Mouse (Mus musculus) CH12.LX (cell line): ENCODE data around the gene Lrch4. TPM values are rescaled to one million over a fixed set of nuclear protein-coding genes. Genes with fewer than 3 reads are reported as not detected.
"Not testable (repeated sequence)": the region's sequence is repeated elsewhere in the genome, so short reads cannot be mapped to it uniquely, and the experiment has no call there.

Source experiments
- DNase-seq: peaks from one replicate; pipeline ENCODE4 v3.0.0-alpha.2; 2013; ENCODE audit errors: extremely low read depth
- H3K27ac ChIP-seq: 2 replicates; pipeline ENCODE4 v1.5.1; 2012; ENCODE audit warnings: low read depth, mild to moderate bottlenecking, control low read depth, moderate library complexity; ENCODE audit not compliant: insufficient read depth
- H3K27me3 ChIP-seq: replicated peaks from 2 replicates; pipeline ENCODE3; 2012; ENCODE audit warnings: inconsistent platforms
- H3K36me3 ChIP-seq, 2 experiments: replicated peaks in 1 of 2; 2 replicates each; pipeline versions ENCODE3 to v1.6.1; 2012; ENCODE audit warnings: inconsistent platforms in 1 of 2, low read length in 1 of 2, mild to moderate bottlenecking in 1 of 2, mixed read lengths in 1 of 2, moderate library complexity in 1 of 2; ENCODE audit not compliant: control insufficient read depth in 1 of 2, insufficient read depth in 1 of 2
- H3K4me1 ChIP-seq, 2 experiments: 2 replicates each; pipeline ENCODE4 v1.6.1; 2012; ENCODE audit warnings: inconsistent platforms in 1 of 2, moderate library complexity in 1 of 2; ENCODE audit not compliant: insufficient read depth in 2 of 2, control insufficient read depth in 1 of 2
- H3K4me2 ChIP-seq: 2 replicates; pipeline ENCODE4 v1.6.1; 2012; ENCODE audit warnings: low read depth, mild to moderate bottlenecking, control low read depth; ENCODE audit not compliant: poor library complexity, insufficient read depth, severe bottlenecking
- H3K4me3 ChIP-seq, 3 experiments: fragments of 150-350 bp in 1 of 3; sonication (generic) in 1 of 3; replicated peaks in 1 of 3; 2 replicates each; pipeline versions ENCODE3 to v1.5.1; 2011 to 2012; ENCODE audit warnings: low read depth in 2 of 3, low read length in 2 of 3, mild to moderate bottlenecking in 2 of 3, moderate library complexity in 2 of 3, control low read depth in 1 of 3, improper control_type of control experiment in 1 of 3, inconsistent platforms in 1 of 3, mixed read lengths in 1 of 3; ENCODE audit not compliant: poor library complexity in 1 of 3
- H3K79me2 ChIP-seq: replicated peaks from 2 replicates; pipeline ENCODE4 v1.6.1; 2012; ENCODE audit warnings: mild to moderate bottlenecking, moderate library complexity; ENCODE audit not compliant: control insufficient read depth, poor library complexity, insufficient read depth, severe bottlenecking; ENCODE audit errors: extremely low read depth
- H3K9ac ChIP-seq: 2 replicates; pipeline ENCODE4 v1.6.1; 2012; ENCODE audit warnings: low read depth, mild to moderate bottlenecking, control low read depth, moderate library complexity; ENCODE audit not compliant: insufficient read depth
- H3K9me3 ChIP-seq: replicated peaks from 2 replicates; pipeline ENCODE3; 2012; ENCODE audit warnings: low read length, inconsistent platforms, mixed read lengths
- CHD1 ChIP-seq: IDR thresholded peaks from 2 replicates; pipeline ENCODE4 v1.6.1; 2012; ENCODE audit warnings: low read depth, low read length, improper control_type of control experiment, inconsistent platforms
- CHD2 ChIP-seq: IDR thresholded peaks from 2 replicates; pipeline ENCODE4 v1.6.1; 2011; ENCODE audit warnings: low read length, improper control_type of control experiment
- CTCF ChIP-seq, 2 experiments: IDR thresholded peaks in 1 of 2; conservative IDR thresholded peaks in 1 of 2; 2 replicates each; pipeline ENCODE4 v1.5.1; 2011 to 2012; ENCODE audit warnings: low read depth in 2 of 2, low read length in 2 of 2, improper control_type of control experiment in 1 of 2, inconsistent platforms in 1 of 2, mild to moderate bottlenecking in 1 of 2, moderate library complexity in 1 of 2
- ELF1 ChIP-seq: IDR thresholded peaks from 2 replicates; pipeline ENCODE4 v1.6.1; 2014; ENCODE audit warnings: low read depth, mild to moderate bottlenecking, inconsistent platforms, low read length, improper control_type of control experiment
- EP300 ChIP-seq: IDR thresholded peaks from 2 replicates; pipeline ENCODE4 v1.6.1; 2011; ENCODE audit warnings: low read length, improper control_type of control experiment
- GABPA ChIP-seq: IDR thresholded peaks from 2 replicates; pipeline ENCODE4 v1.6.1; 2012; ENCODE audit warnings: low read depth, low read length, improper control_type of control experiment, inconsistent platforms; ENCODE audit not compliant: insufficient replicate concordance
- HCFC1 ChIP-seq: IDR thresholded peaks from 2 replicates; pipeline ENCODE4 v1.6.1; 2012; ENCODE audit warnings: low read depth, mild to moderate bottlenecking, inconsistent platforms, low read length, improper control_type of control experiment
- JUN ChIP-seq: IDR thresholded peaks from 2 replicates; pipeline ENCODE4 v1.6.1; 2011; ENCODE audit warnings: low read depth, mild to moderate bottlenecking, low read length, improper control_type of control experiment, moderate library complexity; ENCODE audit not compliant: insufficient read depth
- JUND ChIP-seq: conservative IDR thresholded peaks from 2 replicates; pipeline ENCODE4 v1.6.1; 2011; ENCODE audit warnings: low read depth, low read length, improper control_type of control experiment
- KAT2A ChIP-seq: IDR thresholded peaks from 2 replicates; pipeline ENCODE4 v1.6.1; 2012; ENCODE audit warnings: low read length, improper control_type of control experiment, inconsistent platforms; ENCODE audit not compliant: insufficient replicate concordance
- MAZ ChIP-seq: IDR thresholded peaks from 2 replicates; pipeline ENCODE4 v1.6.1; 2012; ENCODE audit warnings: low read depth, mild to moderate bottlenecking, inconsistent platforms, low read length, improper control_type of control experiment, moderate library complexity
- MXI1 ChIP-seq: IDR thresholded peaks from 2 replicates; pipeline ENCODE4 v1.6.1; 2011; ENCODE audit warnings: mild to moderate bottlenecking, low read depth, low read length, improper control_type of control experiment
- MYC ChIP-seq: IDR thresholded peaks from 2 replicates; pipeline ENCODE4 v1.6.1; 2011; ENCODE audit warnings: low read depth, mild to moderate bottlenecking, improper control_type of control experiment, low read length
- NELFE ChIP-seq: IDR thresholded peaks from 2 replicates; pipeline ENCODE4 v1.6.1; 2011; ENCODE audit warnings: low read depth, low read length, improper control_type of control experiment
- NRF1 ChIP-seq: IDR thresholded peaks from 2 replicates; pipeline ENCODE4 v1.6.1; 2014; ENCODE audit warnings: low read depth, mild to moderate bottlenecking, inconsistent platforms, low read length, improper control_type of control experiment, moderate library complexity
- POLR2AphosphoS2 ChIP-seq: IDR thresholded peaks from 2 replicates; pipeline ENCODE4 v1.6.1; 2011; ENCODE audit warnings: low read depth, low read length, improper control_type of control experiment
- RAD21 ChIP-seq: IDR thresholded peaks from 2 replicates; pipeline ENCODE4 v1.6.1; 2011; ENCODE audit warnings: low read depth, mild to moderate bottlenecking, low read length, improper control_type of control experiment, moderate library complexity
- SIN3A ChIP-seq: IDR thresholded peaks from 2 replicates; pipeline ENCODE4 v1.6.1; 2012; ENCODE audit warnings: low read length, improper control_type of control experiment, inconsistent platforms
- SMC3 ChIP-seq: IDR thresholded peaks from 2 replicates; pipeline ENCODE4 v1.6.1; 2011; ENCODE audit warnings: low read depth, low read length, improper control_type of control experiment
- TCF12 ChIP-seq: IDR thresholded peaks from 2 replicates; pipeline ENCODE4 v1.6.1; 2014; ENCODE audit warnings: low read depth, mild to moderate bottlenecking, inconsistent platforms, low read length, improper control_type of control experiment
- UBTF ChIP-seq: IDR thresholded peaks from 2 replicates; pipeline ENCODE4 v1.6.1; 2012; ENCODE audit warnings: low read depth, mild to moderate bottlenecking, inconsistent platforms, low read length, improper control_type of control experiment, moderate library complexity
- USF2 ChIP-seq: conservative IDR thresholded peaks from 2 replicates; pipeline ENCODE4 v1.6.1; 2011; ENCODE audit warnings: low read depth, low read length, improper control_type of control experiment
- ZNF384 ChIP-seq: IDR thresholded peaks from 2 replicates; pipeline ENCODE4 v1.6.1; 2012; ENCODE audit warnings: low read depth, low read length, improper control_type of control experiment, inconsistent platforms
- dilution Hi-C: fragments of 300-500 bp; cut with MboI; formaldehyde crosslinking; loops from 2 replicates; pipeline ENCODE4 v1.14.3; 2020; ENCODE audit warnings: low sequenced_read_pairs; ENCODE audit not compliant: extremely low pct_unique_long_range_greater_than_20kb, extremely low pct_ligation_motif_present
- in situ Hi-C: fragments of 300-500 bp; cut with MboI; formaldehyde crosslinking; loops from 3 replicates; pipeline ENCODE4 v1.14.3; 2019; ENCODE audit warnings: low sequenced_read_pairs, low pct_ligation_motif_present, low pct_unique_long_range_greater_than_20kb, mixed read lengths
- polyA plus RNA-seq: library from polyadenylated mRNA; unstranded; fragments of >175 nt; gene quantifications from 2 replicates; pipeline ENCODE4 v1.2.1, GENCODE M21; 2012; ENCODE audit warnings: low read depth; ENCODE audit not compliant: insufficient read length
- total RNA-seq, 2 experiments: library from RNA; depleted of rRNA; stranded (reverse); fragments of 300-350 nt in 1 of 2; fragments of >200 nt in 1 of 2; gene quantifications; 2 replicates each; pipeline ENCODE4 v1.2.3; 2012 to 2014

Gene Lrch4
- total and polyA plus RNA-seq, 3 experiments: 9.9 to 62.1 (median 25.6) TPM

DNA sequence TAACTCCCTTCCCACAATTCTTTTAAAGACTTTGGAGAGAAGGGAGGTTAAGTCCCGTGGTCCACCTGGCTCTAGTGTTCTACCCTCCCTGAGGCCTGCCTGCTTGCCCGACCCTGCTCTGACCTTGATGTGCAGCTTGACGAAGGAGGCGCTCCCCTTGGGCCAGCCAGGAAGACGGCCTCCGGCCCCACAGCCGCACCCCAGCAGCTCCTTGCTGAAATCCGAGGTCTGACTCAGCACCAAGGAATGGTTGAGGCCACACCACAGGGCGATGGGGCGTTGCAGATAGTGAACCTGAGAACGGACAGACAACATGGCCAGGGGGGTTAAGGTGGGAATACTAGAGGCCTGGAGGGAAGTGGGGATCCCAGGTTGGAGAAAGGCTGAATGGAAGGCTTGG lies 15.4 kb upstream of the Lrch4 start, which contains the start of gene Pcolce:
Gene Pcolce (minus strand): TSS at position 235 of the 400 bp plus-strand sequence.
- dilution Hi-C loops: no loop called here

DNA sequence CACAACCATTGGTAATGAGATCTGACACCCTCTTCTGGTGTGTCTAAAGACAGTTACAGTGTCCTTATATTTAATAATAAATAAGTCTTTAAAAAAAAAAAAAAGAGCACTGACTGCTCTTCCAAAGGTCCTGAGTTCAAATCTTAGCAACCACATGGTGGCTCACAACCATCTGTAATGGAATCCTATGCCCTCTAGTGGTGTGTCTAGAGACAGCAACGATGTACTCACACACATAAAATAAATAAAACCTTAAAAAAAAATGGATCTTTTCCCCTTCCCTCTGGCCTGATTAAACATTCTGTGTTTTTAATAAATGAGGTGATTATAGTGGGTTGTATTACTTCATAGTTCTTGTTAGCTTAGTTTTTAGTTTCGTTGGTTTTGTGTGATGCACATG lies 14.0 kb upstream of the Lrch4 start:
- H3K36me3 ChIP-seq, H3K27me3 ChIP-seq, H3K27ac ChIP-seq, DNase-seq, dilution Hi-C loops, in situ Hi-C loops, H3K79me2 ChIP-seq, H3K9ac ChIP-seq, H3K4me3 ChIP-seq, H3K9me3 ChIP-seq, H3K4me2 ChIP-seq: not testable (repeated sequence)
- H3K4me1 ChIP-seq: peaks cover 0 to 11% of the 10 kb centered on the region in 2 experiments; a peak in 2 of 4 replicates
- TF ChIP-seq MYC (0 out of 2 replicates have a peak, but pooled peaks have one; percentile 31), CTCF (conservative IDR thresholded peaks at IDR 0.05 in 1 of 2, IDR thresholded peaks at IDR 0.05 in 1 of 2; ENCODE audit: low read depth in 2 of 2, low read length in 2 of 2) (peak in 1 of 2 experiments; percentile 43; a peak in 2 of 4 replicates)

More for the DNA sequence above, 15.4 kb upstream of the Lrch4 start, which contains the start of gene Pcolce:
- H3K4me1 ChIP-seq: peaks cover 0 to 11% of the 10 kb centered on the region in 2 experiments; a peak in 2 of 4 replicates
- in situ Hi-C loops: no loop called here
- H3K27ac ChIP-seq: no peak within 1 kb of the TSS
- no peak for TF ChIP-seq POLR2AphosphoS2
- TF ChIP-seq EP300: no peak
- no peak for TF ChIP-seq TCF12
- TF ChIP-seq NELFE: no peak
- no peak for TF ChIP-seq ELF1
- TF ChIP-seq CTCF (conservative IDR thresholded peaks at IDR 0.05 in 1 of 2, IDR thresholded peaks at IDR 0.05 in 1 of 2; ENCODE audit: low read depth in 2 of 2, low read length in 2 of 2): no peak
- TF ChIP-seq CHD2: no peak
- no peak for TF ChIP-seq KAT2A
- TF ChIP-seq MYC: no peak
- TF ChIP-seq CHD1: no peak
- no peak for TF ChIP-seq MAZ
- TF ChIP-seq NRF1: no peak
- no peak for TF ChIP-seq SMC3
- TF ChIP-seq, all 38 proteins: peak for 0
- no peaks in the 10 kb centered on the region for H3K27me3 ChIP-seq
- H3K4me2 ChIP-seq: no peak within 1 kb of the TSS
- no peak for DNase-seq
- H3K9me3 ChIP-seq: no peaks in the 10 kb centered on the region
- H3K36me3 ChIP-seq: peaks cover 0 to 7% of the 10 kb centered on the region in 2 experiments
- no peak within 1 kb of the TSS for H3K9ac ChIP-seq
- H3K4me3 ChIP-seq: no peak within 1 kb of the TSS
- no peaks in the 10 kb centered on the region for H3K79me2 ChIP-seq

DNA sequence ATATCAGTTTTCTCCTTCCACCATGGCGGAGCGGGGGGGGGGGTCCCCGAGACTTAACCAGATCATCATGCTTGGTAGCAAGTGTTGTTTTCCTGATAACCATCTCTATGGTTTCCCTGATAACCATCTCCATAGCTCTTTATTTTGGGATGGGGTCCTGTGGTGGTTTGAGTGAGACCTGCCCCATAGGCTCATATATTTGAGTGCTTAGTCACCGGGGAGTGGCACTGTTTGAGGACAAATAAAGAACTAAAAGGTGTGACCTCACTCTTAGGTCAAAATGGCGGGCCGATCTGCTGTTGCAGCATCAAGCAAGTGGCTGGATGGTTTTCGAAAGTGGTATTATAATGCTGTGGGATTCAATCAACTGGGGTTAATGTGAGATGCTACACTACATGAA lies 13.6 kb upstream of the Lrch4 start:
- Histone ChIP-seq H3K4me1 (peaks cover 0 to 8% of the 10 kb centered on the region in 2 experiments; a peak in 2 of 4 replicates), H3K27me3 (peaks cover 1% of the 10 kb centered on the region), H3K4me3 (no peak overlapping the region), H3K36me3 (peaks cover 0 to 2% of the 10 kb centered on the region in 2 experiments)
- dilution Hi-C loops: no loop called here
- DNase-seq: no peak
- TF ChIP-seq HCFC1 (no peak), NRF1 (no peak), JUN (no peak), UBTF (no peak), ZNF384 (no peak), SIN3A (no peak), CHD2 (no peak), KAT2A (no peak), MYC (no peak), GABPA (no peak), NELFE (no peak), USF2 (no peak), RAD21 (no peak), MXI1 (no peak), JUND (no peak), EP300 (no peak)
- TF ChIP-seq, all 38 proteins: peak for 0
- H3K79me2 ChIP-seq: no peaks in the 10 kb centered on the region
- H3K4me2 ChIP-seq: no peak overlapping the region
- H3K27ac ChIP-seq: no peak overlapping the region
- no peaks in the 10 kb centered on the region for H3K9me3 ChIP-seq
- in situ Hi-C loops: no loop called here
- no peak overlapping the region for H3K9ac ChIP-seq
